Mouse (Mus musculus) myocyte (in vitro differentiated cells): ENCODE measurements around the gene Hoxc5. TPM values are rescaled to one million over a fixed set of nuclear protein-coding genes. Genes with fewer than 3 reads are reported as not detected.

Experiments
- H3K27me3 ChIP-seq: one replicate; pipeline ENCODE4 v1.6.1; 2011; ENCODE audit not compliant: control insufficient read depth, insufficient read depth, insufficient read length
- H3K36me3 ChIP-seq: one replicate; pipeline ENCODE4 v1.6.1; 2011; ENCODE audit not compliant: control insufficient read depth, insufficient read depth
- H3K4me2 ChIP-seq: one replicate; pipeline ENCODE4 v1.6.1; 2011; ENCODE audit warnings: low read depth, control low read depth
- H3K4me3 ChIP-seq: one replicate; pipeline ENCODE4 v1.5.1; 2011; ENCODE audit warnings: mild to moderate bottlenecking, control low read depth, moderate library complexity
- H3K79me2 ChIP-seq: one replicate; pipeline ENCODE4 v1.6.1; 2011; ENCODE audit not compliant: control insufficient read depth, insufficient read depth
- H3ac ChIP-seq: one replicate; pipeline ENCODE4 v1.6.1; 2011; ENCODE audit not compliant: control insufficient read depth, insufficient read length
- CEBPB ChIP-seq: IDR thresholded peaks from 2 replicates; pipeline ENCODE4 v1.6.1; 2011; ENCODE audit warnings: mild to moderate bottlenecking, moderate library complexity; ENCODE audit not compliant: poor library complexity, insufficient read depth, severe bottlenecking
- E2F4 ChIP-seq: IDR thresholded peaks from one replicate; pipeline ENCODE4 v1.6.1; 2011; ENCODE audit warnings: mild to moderate bottlenecking, control low read depth, moderate library complexity; ENCODE audit not compliant: insufficient read depth
- MAX ChIP-seq: IDR thresholded peaks from one replicate; pipeline ENCODE4 v1.6.1; 2011; ENCODE audit warnings: low read depth, mild to moderate bottlenecking, control low read depth
- MYOD1 ChIP-seq, 3 experiments: IDR thresholded peaks; one replicate each; pipeline ENCODE4 v1.6.1; 2011; ENCODE audit warnings: control low read depth in 2 of 3, low read depth in 2 of 3, mild to moderate bottlenecking in 2 of 3, moderate library complexity in 1 of 3; ENCODE audit not compliant: insufficient read length in 2 of 3, control insufficient read depth in 1 of 3
- MYOG ChIP-seq, 3 experiments: IDR thresholded peaks; one replicate each; pipeline ENCODE4 v1.6.1; 2011; ENCODE audit warnings: control low read depth in 2 of 3, low read depth in 2 of 3, mild to moderate bottlenecking in 2 of 3; ENCODE audit not compliant: insufficient read length in 2 of 3, control insufficient read depth in 1 of 3, insufficient read depth in 1 of 3
- POLR2A ChIP-seq: IDR thresholded peaks from one replicate; pipeline ENCODE4 v1.6.1; 2011; ENCODE audit warnings: low read depth, mild to moderate bottlenecking, control low read depth, moderate library complexity; ENCODE audit not compliant: insufficient read length
- POLR2AphosphoS2 ChIP-seq: IDR thresholded peaks from one replicate; pipeline ENCODE4 v1.6.1; 2011; ENCODE audit warnings: low read depth, control low read depth; ENCODE audit not compliant: insufficient read length
- REST ChIP-seq: IDR thresholded peaks from one replicate; pipeline ENCODE4 v1.6.1; 2011; ENCODE audit warnings: mild to moderate bottlenecking, control low read depth, moderate library complexity; ENCODE audit not compliant: insufficient read depth, insufficient read length
- SRF ChIP-seq: IDR thresholded peaks from one replicate; pipeline ENCODE4 v1.6.1; 2011; ENCODE audit warnings: low read depth; ENCODE audit not compliant: control insufficient read depth, insufficient read length
- TCF12 ChIP-seq: IDR thresholded peaks from one replicate; pipeline ENCODE4 v1.6.1; 2011; ENCODE audit warnings: mild to moderate bottlenecking, control low read depth; ENCODE audit not compliant: poor library complexity, insufficient read depth, severe bottlenecking
- TCF3 ChIP-seq: IDR thresholded peaks from one replicate; pipeline ENCODE4 v1.6.1; 2011; ENCODE audit warnings: low read depth, control low read depth; ENCODE audit not compliant: insufficient read length
- USF1 ChIP-seq: IDR thresholded peaks from one replicate; pipeline ENCODE4 v1.6.1; 2011; ENCODE audit warnings: low read depth, mild to moderate bottlenecking, control low read depth, moderate library complexity
- polyA plus RNA-seq: library from polyadenylated mRNA; unstranded; fragments of >200 nt; fragmentation: generic; extraction: Trizol; gene quantifications from one replicate; pipeline ENCODE4 v1.2.1, GENCODE M21; 2012; ENCODE audit warnings: missing spikeins

Hoxc5 gene
- polyA plus RNA-seq, 1 experiment: 1.2 TPM

DNA sequence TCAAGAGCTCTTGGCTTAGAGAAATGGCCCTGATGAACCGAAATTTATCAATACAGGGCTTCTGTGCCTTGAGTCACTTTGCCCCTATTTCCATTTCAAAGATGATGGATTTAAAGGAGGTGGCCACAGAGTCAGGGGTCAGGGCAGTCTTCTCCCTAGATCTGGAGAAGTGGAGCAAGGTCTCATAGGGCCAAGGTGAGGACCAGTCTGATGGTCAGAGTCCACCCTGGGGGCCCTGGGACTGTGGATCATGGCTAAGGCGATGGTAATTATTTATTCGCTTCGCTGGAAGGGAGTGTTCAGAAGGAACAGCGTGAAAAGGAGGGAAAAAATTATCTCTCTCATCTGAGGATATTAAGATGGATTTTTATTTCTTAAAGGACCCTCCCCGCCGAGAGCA lies 7.8 kb downstream of the Hoxc5 start:
- peak overlapping the region; percentile 92 for H3K4me3 ChIP-seq
- H3K27me3 ChIP-seq: no peaks in the 10 kb centered on the region
- TF ChIP-seq MYOD1 (IDR thresholded peaks at IDR 0.05; ENCODE audit: control insufficient read depth in 1 of 3, insufficient read length in 2 of 3, low read depth in 2 of 3): no peak
- TF ChIP-seq TCF12: no peak
- no peak for TF ChIP-seq MYOG (IDR thresholded peaks at IDR 0.05; ENCODE audit: control insufficient read depth in 1 of 3, insufficient read depth in 1 of 3, insufficient read length in 2 of 3, low read depth in 2 of 3)
- TF ChIP-seq POLR2AphosphoS2: no peak
- TF ChIP-seq E2F4: no peak
- no peak for TF ChIP-seq REST
- no peak for TF ChIP-seq CEBPB
- no peak for TF ChIP-seq MAX
- H3K79me2 ChIP-seq: peaks cover 100% of the 10 kb centered on the region
- peak overlapping the region; percentile 95 for H3K4me2 ChIP-seq
- H3ac ChIP-seq: peak overlapping the region; percentile 64
- no peaks in the 10 kb centered on the region for H3K36me3 ChIP-seq

DNA sequence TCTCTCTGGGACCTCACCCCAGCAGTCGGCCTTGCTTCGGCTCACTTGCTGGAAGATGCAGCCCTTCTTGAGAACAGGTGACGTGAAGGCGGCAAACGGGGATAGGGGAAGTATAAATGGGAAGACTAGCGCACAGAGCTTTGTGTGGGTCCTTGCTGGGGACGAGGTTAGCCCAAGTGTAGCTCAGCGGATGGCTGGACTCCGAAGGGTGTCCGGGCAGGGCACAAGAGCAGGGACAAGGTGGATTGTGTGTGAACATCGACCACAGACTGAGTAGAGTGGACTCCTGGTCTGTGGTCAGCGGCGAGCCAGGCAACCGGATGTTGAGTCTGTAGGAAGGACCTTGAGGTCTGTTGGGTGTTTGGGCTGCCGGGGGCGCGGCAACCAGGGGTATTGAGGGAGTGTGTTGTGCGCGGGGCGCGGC lies 8.5 kb downstream of the Hoxc5 start:
- Histone ChIP-seq H3K36me3 (no peaks in the 10 kb centered on the region), H3K4me3 (peak overlapping the region; percentile 92), H3K27me3 (no peaks in the 10 kb centered on the region), H3K79me2 (peaks cover 100% of the 10 kb centered on the region), H3K4me2 (peak overlapping the region; percentile 95), H3ac (peak overlapping the region; percentile 64)
- peak in 1 of 3 experiments; percentile 33 for TF ChIP-seq MYOG (IDR thresholded peaks at IDR 0.05; ENCODE audit: control insufficient read depth in 1 of 3, insufficient read depth in 1 of 3, insufficient read length in 2 of 3, low read depth in 2 of 3)
- TF ChIP-seq USF1: no peak
- peak; percentile 2 for TF ChIP-seq REST
- peak; percentile 94 for TF ChIP-seq POLR2A
- no peak for TF ChIP-seq TCF3
- no peak for TF ChIP-seq SRF
- TF ChIP-seq MAX: no peak
- peak; percentile 96 for TF ChIP-seq POLR2AphosphoS2
- TF ChIP-seq CEBPB: no peak
- TF ChIP-seq TCF12: no peak
- peak; percentile 1 for TF ChIP-seq E2F4
- TF ChIP-seq MYOD1 (IDR thresholded peaks at IDR 0.05; ENCODE audit: control insufficient read depth in 1 of 3, insufficient read length in 2 of 3, low read depth in 2 of 3): peak in 2 of 3 experiments; percentile 1 to 38

DNA sequence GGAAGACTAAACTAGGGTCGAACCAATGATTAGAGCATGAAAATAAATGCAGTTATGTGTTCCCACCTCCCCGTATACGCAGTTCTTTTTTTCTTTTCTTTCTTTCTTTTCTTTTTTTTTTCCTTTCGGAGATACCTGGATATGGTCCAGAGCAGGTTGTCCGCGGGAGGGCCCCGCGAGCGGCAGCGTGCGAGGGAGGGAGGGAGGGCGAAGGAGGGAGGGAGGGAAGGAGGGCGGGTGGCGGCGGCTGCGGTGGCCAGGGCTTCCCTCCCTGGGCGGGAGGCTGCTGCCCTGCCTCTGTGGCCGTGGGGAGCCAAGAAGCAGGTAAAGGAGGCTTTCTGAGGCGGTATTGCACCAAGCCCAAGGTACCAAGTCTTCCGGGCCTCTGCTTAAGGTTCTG lies 8.9 kb downstream of the Hoxc5 start, which contains the start of gene Hoxc9:
TSS of gene Hoxc9 (plus strand) at position 269 of the 400 bp plus-strand sequence.
- no peak for TF ChIP-seq CEBPB
- TF ChIP-seq MYOD1 (IDR thresholded peaks at IDR 0.05; ENCODE audit: control insufficient read depth in 1 of 3, insufficient read length in 2 of 3, low read depth in 2 of 3): peak in 1 of 3 experiments; percentile 30
- peak; percentile 50 for TF ChIP-seq POLR2AphosphoS2
- TF ChIP-seq POLR2A: peak; percentile 44
- no peak for TF ChIP-seq MAX
- no peak for TF ChIP-seq SRF
- TF ChIP-seq E2F4: no peak
- TF ChIP-seq USF1: no peak
- TF ChIP-seq TCF3: no peak
- TF ChIP-seq TCF12: no peak
- Histone ChIP-seq H3K4me3 (peak within 1 kb of the TSS; percentile 92), H3ac (peak within 1 kb of the TSS; percentile 64), H3K4me2 (peak within 1 kb of the TSS; percentile 95), H3K36me3 (no peaks in the 10 kb centered on the region), H3K27me3 (no peaks in the 10 kb centered on the region), H3K79me2 (peaks cover 100% of the 10 kb centered on the region)

DNA sequence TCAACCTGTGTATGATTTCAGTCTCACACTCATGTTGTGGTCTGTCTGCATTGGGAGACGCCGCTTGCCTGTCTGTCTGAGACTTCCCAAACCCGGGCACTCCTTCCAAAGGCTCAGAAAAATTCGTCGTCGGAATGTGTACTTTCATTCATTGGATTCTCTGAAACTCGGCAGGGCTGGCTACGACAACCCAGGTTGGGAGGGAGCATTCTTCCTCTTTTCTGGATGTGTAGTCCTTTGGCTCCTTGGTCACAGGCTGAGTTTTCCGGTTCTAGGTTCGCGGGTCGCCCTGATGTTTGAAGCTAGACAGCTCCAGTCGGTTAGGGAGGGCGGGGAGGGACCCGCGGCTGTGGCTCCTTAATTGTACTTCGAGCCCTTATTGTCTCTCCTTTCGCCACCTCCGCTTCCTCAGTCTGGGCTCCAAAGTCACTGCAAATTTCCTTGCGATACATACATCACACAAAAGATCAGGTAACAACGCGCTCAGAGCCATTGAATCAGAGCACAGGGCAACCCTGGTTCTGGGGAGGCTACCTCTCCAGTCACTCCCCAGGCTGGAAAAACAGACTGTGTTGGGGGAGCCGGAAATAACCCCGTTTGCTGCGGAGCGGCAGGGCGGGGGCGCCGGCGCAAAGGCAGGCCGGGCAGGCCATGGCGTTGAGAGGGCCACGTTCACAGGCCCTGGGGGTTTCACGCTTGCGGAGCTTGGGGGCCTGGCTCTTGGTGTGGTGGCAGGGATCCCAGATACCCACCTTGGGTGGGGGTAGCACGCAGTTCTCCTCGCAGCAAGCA lies 9.6 kb downstream of the Hoxc5 start:
- Histone ChIP-seq H3K27me3 (no peaks in the 10 kb centered on the region), H3K36me3 (no peaks in the 10 kb centered on the region), H3K4me2 (peak overlapping the region; percentile 95), H3ac (peak overlapping the region; percentile 64), H3K4me3 (peak overlapping the region; percentile 92), H3K79me2 (peaks cover 99% of the 10 kb centered on the region)
- TF ChIP-seq POLR2AphosphoS2: peak; percentile 71
- TF ChIP-seq POLR2A: peak; percentile 63
- TF ChIP-seq TCF3: no peak
